In genomic region chr15:79368313-79368811, GRCm38 (mm10) we compare ENCODE assay signal across 8 mouse cellular contexts. TPM values are rescaled to one million over a fixed set of nuclear protein-coding genes. Genes with fewer than 3 reads are reported as not detected.
DNase-seq lines count a peak whose midpoint lies in the region; ATAC-seq lines count a peak whose summit lies in the region.

No protein-coding gene starts in this region.

- 0 out of 2 replicates have a peak, but pooled peaks cover 4% of the 10 kb centered on the region for H3K36me3 ChIP-seq in hindbrain, embryonic 11.5 days (ENCODE audit: control insufficient read depth, insufficient read depth, low read length)
- peaks cover 25% of the 10 kb centered on the region for H3K36me3 ChIP-seq in hindbrain, embryonic 16.5 days (ENCODE audit: control insufficient read depth, insufficient read depth, low read length)
- peaks cover 82% of the 10 kb centered on the region for H3K36me3 ChIP-seq in heart, embryonic 10.5 days
- peaks cover 78% of the 10 kb centered on the region for H3K36me3 ChIP-seq in kidney, embryonic 15.5 days

- no peak overlapping the region for H3K4me2 ChIP-seq in hindbrain, embryonic 11.5 days (replicated peaks; ENCODE audit: low read depth, low read length)
- H3K4me2 ChIP-seq in hindbrain, embryonic 16.5 days (ENCODE audit: low read length) = no peak overlapping the region
- H3K4me2 ChIP-seq in kidney, embryonic 15.5 days = peak overlapping the region; percentile 14; the same call in 1 of the 2 replicates

- no peak overlapping the region for H3K4me3 ChIP-seq in hindbrain, embryonic 11.5 days (ENCODE audit: low read depth, low read length)
- H3K4me3 ChIP-seq in hindbrain, embryonic 16.5 days (ENCODE audit: low read length) = no peak overlapping the region
- H3K4me3 ChIP-seq in heart, embryonic 10.5 days = no peak overlapping the region
- no peak overlapping the region for H3K4me3 ChIP-seq in kidney, embryonic 15.5 days (replicated peaks)

- H3K27ac ChIP-seq in hindbrain, embryonic 11.5 days (ENCODE audit: low read depth, low read length) = no peak overlapping the region
- H3K27ac ChIP-seq in hindbrain, embryonic 16.5 days (ENCODE audit: low read depth, low read length) = no peak overlapping the region
- H3K27ac ChIP-seq in heart, embryonic 10.5 days = peak overlapping the region; percentile 80
- H3K27ac ChIP-seq in kidney, embryonic 15.5 days = peak overlapping the region; percentile 78

- H3K9ac ChIP-seq in hindbrain, embryonic 11.5 days (ENCODE audit: low read depth, low read length) = peak overlapping the region; percentile 17; the same call in 1 of the 2 replicates
- no peak overlapping the region for H3K9ac ChIP-seq in hindbrain, embryonic 16.5 days (ENCODE audit: low read depth, low read length)
- H3K9ac ChIP-seq in kidney, embryonic 15.5 days = no peak overlapping the region

- no peak for DNase-seq in hindbrain, embryonic 11.5 days (ENCODE audit: low spot score)
- DNase-seq in heart, embryonic 10.5 days (ENCODE audit: low spot score) = no peak
- DNase-seq in lung, postnatal 14 days = peak; percentile 81
- DNase-seq in left cerebral cortex, adult 9 months (ENCODE audit: low spot score in 2 of 2) = no peak
- no peak for DNase-seq in natural killer cell, adult 2 months (ENCODE audit: low spot score in 2 of 2)

- no peaks in the 10 kb centered on the region for H3K9me3 ChIP-seq in hindbrain, embryonic 11.5 days (ENCODE audit: control insufficient read depth, low read length)
- no peaks in the 10 kb centered on the region for H3K9me3 ChIP-seq in hindbrain, embryonic 16.5 days (ENCODE audit: control insufficient read depth, low read length)
- H3K9me3 ChIP-seq in heart, embryonic 10.5 days = no peaks in the 10 kb centered on the region
- H3K9me3 ChIP-seq in kidney, embryonic 15.5 days (replicated peaks) = no peaks in the 10 kb centered on the region

- 60% methylated on average over 14 of the region's 14 CpGs for WGBS in hindbrain, embryonic 11.5 days
- WGBS in hindbrain, embryonic 16.5 days = 67% methylated on average over 14 of the region's 14 CpGs
- WGBS in heart, embryonic 10.5 days = 49% methylated on average over 14 of the region's 14 CpGs
- whole genome bisulfite sequencing in kidney, embryonic 15.5 days = 30% methylated on average over 14 of the region's 14 CpGs

- no peaks in the 10 kb centered on the region for H3K27me3 ChIP-seq in hindbrain, embryonic 11.5 days (ENCODE audit: control insufficient read depth, insufficient read depth, low read length)
- no peaks in the 10 kb centered on the region for H3K27me3 ChIP-seq in hindbrain, embryonic 16.5 days (replicated peaks; ENCODE audit: control insufficient read depth, insufficient read depth, low read length)
- no peaks in the 10 kb centered on the region for H3K27me3 ChIP-seq in heart, embryonic 10.5 days (ENCODE audit: insufficient read depth, poor library complexity, severe bottlenecking)
- H3K27me3 ChIP-seq in kidney, embryonic 15.5 days = no peaks in the 10 kb centered on the region

- no peak for ATAC-seq in hindbrain, embryonic 11.5 days (ENCODE audit: low FRiP score)
- no peak; the same call in 1 of the 2 replicates for ATAC-seq in hindbrain, embryonic 16.5 days
- peak; percentile 79 for ATAC-seq in kidney, embryonic 15.5 days (replicated peaks; ENCODE audit: low FRiP score)
- no peak for ATAC-seq in activated CD4-positive, CD25-positive, alpha-beta regulatory T cell, adult 4 months

- H3K4me1 ChIP-seq in hindbrain, embryonic 11.5 days (replicated peaks; ENCODE audit: control insufficient read depth, insufficient read depth, low read length) = no peaks in the 10 kb centered on the region
- no peaks in the 10 kb centered on the region for H3K4me1 ChIP-seq in hindbrain, embryonic 16.5 days (ENCODE audit: control insufficient read depth, insufficient read depth, low read depth, low read length)
- peaks cover 47% of the 10 kb centered on the region for H3K4me1 ChIP-seq in heart, embryonic 10.5 days
- H3K4me1 ChIP-seq in kidney, embryonic 15.5 days = peaks cover 52% of the 10 kb centered on the region

RNA-seq across cellular contexts. Expression of gene Maff, which starts 21.9 kb away (rescaled TPM):
- polyA plus RNA-seq in hindbrain, embryonic 11.5 days (2014; fragmentation: Nextera tagmentation; extraction: Ambion mirVana) = 1.6 and 1.8 TPM in 2 replicates
- 1.1 and 1.2 TPM in 2 replicates for polyA plus RNA-seq in hindbrain, embryonic 16.5 days (2015; fragmentation: Nextera tagmentation; extraction: Ambion mirVana)
- 1.6 and 2.0 TPM in 2 replicates for polyA plus RNA-seq in heart, embryonic 10.5 days (2016; fragmentation: Nextera tagmentation; extraction: Ambion mirVana)
- polyA plus RNA-seq in kidney, embryonic 15.5 days (2015; fragmentation: Nextera tagmentation; extraction: Ambion mirVana) = 3.8 and 4.4 TPM in 2 replicates
- 1 to 10 TPM; 1.9 to 3.7 TPM for polyA plus RNA-seq in activated CD4-positive, CD25-positive, alpha-beta regulatory T cell, adult 4 months (2017; shearing (Covaris generic))

RNA-seq across cellular contexts. Expression of gene Tmem184b, which starts 35.0 kb away (rescaled TPM):
- 32.7 and 33.5 TPM in 2 replicates for polyA plus RNA-seq in hindbrain, embryonic 11.5 days (2014; fragmentation: Nextera tagmentation; extraction: Ambion mirVana)
- 42.4 and 54.9 TPM in 2 replicates for polyA plus RNA-seq in hindbrain, embryonic 16.5 days (2015; fragmentation: Nextera tagmentation; extraction: Ambion mirVana)
- polyA plus RNA-seq in heart, embryonic 10.5 days (2016; fragmentation: Nextera tagmentation; extraction: Ambion mirVana) = 67.7 and 76.3 TPM in 2 replicates
- 67.7 and 75.5 TPM in 2 replicates for polyA plus RNA-seq in kidney, embryonic 15.5 days (2015; fragmentation: Nextera tagmentation; extraction: Ambion mirVana)
- polyA plus RNA-seq in activated CD4-positive, CD25-positive, alpha-beta regulatory T cell, adult 4 months (2017; shearing (Covaris generic)) = 10 to 100 TPM in 1 of 2 experiments, 1 to 10 TPM in 1; 9.3 to 18.1 TPM

RNA-seq across cellular contexts. Expression of gene Pla2g6, which starts 40.2 kb away (rescaled TPM):
- 18.0 and 20.4 TPM in 2 replicates for polyA plus RNA-seq in hindbrain, embryonic 11.5 days (2014; fragmentation: Nextera tagmentation; extraction: Ambion mirVana)
- polyA plus RNA-seq in hindbrain, embryonic 16.5 days (2015; fragmentation: Nextera tagmentation; extraction: Ambion mirVana) = 23.0 and 29.3 TPM in 2 replicates
- polyA plus RNA-seq in heart, embryonic 10.5 days (2016; fragmentation: Nextera tagmentation; extraction: Ambion mirVana) = 17.2 and 17.3 TPM in 2 replicates
- polyA plus RNA-seq in kidney, embryonic 15.5 days (2015; fragmentation: Nextera tagmentation; extraction: Ambion mirVana) = 16.9 and 17.7 TPM in 2 replicates
- 10 to 100 TPM; 10.3 to 12.3 TPM for polyA plus RNA-seq in activated CD4-positive, CD25-positive, alpha-beta regulatory T cell, adult 4 months (2017; shearing (Covaris generic))

Comparison
In these comparisons a context has a peak if more than half of its experiments do, and no peak if none do; other contexts are left out.
1. H3K27ac ChIP-seq: peak in heart, embryonic 10.5 days (single experiment) and kidney, embryonic 15.5 days (single experiment); none in hindbrain, embryonic 11.5 days (single experiment) and hindbrain, embryonic 16.5 days (single experiment).